Mouse (Mus musculus) lung, postnatal 0 days (tissue): Measurements from ENCODE around the gene Lrrc2.
A peak's percentile ranks its signal among the peaks of the same experiment; 100 is the strongest.

ENCODE experiments used
- CTCF ChIP-seq: IDR thresholded peaks from 2 replicates; pipeline ENCODE4 v1.5.1; 2016; ENCODE audit warnings: antibody characterized with exemption, mild to moderate bottlenecking
- EP300 ChIP-seq: IDR thresholded peaks from 2 replicates; pipeline ENCODE4 v1.6.1; 2016; ENCODE audit warnings: antibody characterized with exemption, mild to moderate bottlenecking, control low read depth

DNA sequence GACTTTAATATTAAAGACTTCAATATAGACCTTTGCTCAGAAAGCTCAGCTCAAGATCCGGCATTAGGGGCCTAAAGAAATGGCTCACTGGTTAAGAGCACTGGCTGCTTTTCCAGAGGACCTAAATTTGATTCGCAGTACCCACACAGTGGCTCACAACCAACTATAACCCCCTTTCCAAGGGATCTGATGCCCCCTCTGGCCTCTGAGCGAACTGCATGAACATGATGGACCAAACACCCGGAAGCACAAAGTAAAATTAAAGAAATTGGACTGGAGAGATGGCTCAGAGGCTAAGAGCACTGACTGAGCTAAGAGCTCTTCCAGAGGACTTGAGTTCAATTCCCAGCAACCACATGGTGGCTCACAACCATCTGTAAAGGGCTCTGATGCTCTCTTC, 64.3 kb downstream of the Lrrc2 start:
- TF ChIP-seq CTCF (peak; percentile 34; the same call in 1 of the 2 replicates), EP300 (no peak)
